Mouse (Mus musculus) olfactory bulb, adult 2 months (tissue): ENCODE data around the gene Sorbs2. TPM values are rescaled to one million over a fixed set of nuclear protein-coding genes. Genes with fewer than 3 reads are reported as not detected.

Source experiments
- H3K27ac ChIP-seq: fragments of 200-500 bp; 2 replicates; pipeline ENCODE4 v1.5.1; 2012; ENCODE audit warnings: low read depth, low read length; ENCODE audit not compliant: insufficient read depth
- H3K4me1 ChIP-seq: fragments of 200-500 bp; 2 replicates; pipeline ENCODE4 v1.6.1; 2012; ENCODE audit warnings: low read length; ENCODE audit not compliant: control insufficient read depth, insufficient read depth
- H3K4me3 ChIP-seq: fragments of 200-500 bp; 2 replicates; pipeline ENCODE4 v1.5.1; 2012; ENCODE audit warnings: mild to moderate bottlenecking, low read depth, low read length, moderate library complexity; ENCODE audit not compliant: insufficient read depth
- CTCF ChIP-seq: fragments of 200-500 bp; IDR thresholded peaks from 2 replicates; pipeline ENCODE4 v1.5.1; 2012; ENCODE audit warnings: low read depth, mild to moderate bottlenecking, low read length, moderate library complexity; ENCODE audit not compliant: insufficient read depth
- POLR2A ChIP-seq: fragments of 200-500 bp; IDR thresholded peaks from 2 replicates; pipeline ENCODE4 v1.6.1; 2012; ENCODE audit warnings: mild to moderate bottlenecking, low read depth, low read length, moderate library complexity; ENCODE audit not compliant: insufficient read depth
- WGBS: fragments of 180-500 bp; shearing (Covaris S2); methylation state at CpG from one replicate; pipeline ENCODE4 v1.1.7; 2018; 5-methylcytosine and 5-hydroxymethylcytosine counted together
- polyA plus RNA-seq: library from polyadenylated mRNA; stranded (reverse); fragments of >200 nt; gene quantifications from 2 replicates; pipeline ENCODE4 v1.2.4, GENCODE M21; 2012; ENCODE audit warnings: low replicate concordance; ENCODE audit not compliant: missing spikeins, insufficient read depth, insufficient read length

Gene Sorbs2
- polyA plus RNA-seq, 1 experiment: not detected

GRCm38 (mm10) chr8:45677114-45677853 lies 169.7 kb downstream of the Sorbs2 start:
- 49% methylated on average over 10 of the region's 10 CpGs for WGBS
- H3K27ac ChIP-seq: no peak overlapping the region
- TF ChIP-seq POLR2A (no peak), CTCF (no peak)
- H3K4me1 ChIP-seq: no peaks in the 10 kb centered on the region
- H3K4me3 ChIP-seq: no peak overlapping the region

- no peak overlapping the region for H3K4me3 ChIP-seq
- 69% methylated on average over 3 of the region's 3 CpGs for WGBS
- TF ChIP-seq CTCF (no peak), POLR2A (no peak)
- H3K27ac ChIP-seq: no peak overlapping the region
- no peaks in the 10 kb centered on the region for H3K4me1 ChIP-seq
Observed at GRCm38 (mm10) chr8:45677854-45678241, 170.3 kb downstream of the Sorbs2 start.

- no peaks in the 10 kb centered on the region for H3K4me1 ChIP-seq
- H3K4me3 ChIP-seq: no peak overlapping the region
- TF ChIP-seq CTCF (no peak), POLR2A (no peak)
- WGBS: 77% methylated on average over 3 of the region's 3 CpGs
- H3K27ac ChIP-seq: no peak overlapping the region
Observed at GRCm38 (mm10) chr8:45681171-45681570, 173.6 kb downstream of the Sorbs2 start.

GRCm38 (mm10) chr8:45682845-45683383 lies 175.3 kb downstream of the Sorbs2 start:
- H3K4me3 ChIP-seq: no peak overlapping the region
- no peak for TF ChIP-seq CTCF
- H3K27ac ChIP-seq: no peak overlapping the region
- no peaks in the 10 kb centered on the region for H3K4me1 ChIP-seq
- 87% methylated on average over 8 of the region's 8 CpGs for WGBS

GRCm38 (mm10) chr8:45687942-45688695 lies 180.5 kb downstream of the Sorbs2 start:
- no peaks in the 10 kb centered on the region for H3K4me1 ChIP-seq
- 63% methylated on average over 12 of the region's 12 CpGs for WGBS
- no peak overlapping the region for H3K4me3 ChIP-seq
- no peak overlapping the region for H3K27ac ChIP-seq
- TF ChIP-seq POLR2A (no peak), CTCF (no peak)

GRCm38 (mm10) chr8:45689611-45690207 lies 182.1 kb downstream of the Sorbs2 start:
- Histone ChIP-seq H3K27ac (no peak overlapping the region), H3K4me1 (no peaks in the 10 kb centered on the region), H3K4me3 (no peak overlapping the region)
- 66% methylated on average over 2 of the region's 2 CpGs for WGBS
- TF ChIP-seq CTCF (no peak), POLR2A (no peak)

- H3K4me3 ChIP-seq: no peak overlapping the region
- TF ChIP-seq CTCF (no peak), POLR2A (no peak)
Observed at GRCm38 (mm10) chr8:45700100-45700499, 192.5 kb downstream of the Sorbs2 start.

GRCm38 (mm10) chr8:45703700-45704101 lies 196.1 kb downstream of the Sorbs2 start:
- no peak overlapping the region for H3K27ac ChIP-seq
- TF ChIP-seq CTCF (no peak), POLR2A (no peak)
- H3K4me1 ChIP-seq: no peaks in the 10 kb centered on the region
- 70% methylated on average over 4 of the region's 4 CpGs for WGBS
- H3K4me3 ChIP-seq: no peak overlapping the region

More at GRCm38 (mm10) chr8:45700100-45700499, 192.5 kb downstream of the Sorbs2 start:
- no peaks in the 10 kb centered on the region for H3K4me1 ChIP-seq
- WGBS: 96% methylated on average over 5 of the region's 5 CpGs
- H3K27ac ChIP-seq: no peak overlapping the region

- no peak overlapping the region for H3K27ac ChIP-seq
- H3K4me1 ChIP-seq: no peaks in the 10 kb centered on the region
- TF ChIP-seq POLR2A: no peak
- no peak for TF ChIP-seq CTCF
- 72% methylated on average over 4 of the region's 4 CpGs for WGBS
- H3K4me3 ChIP-seq: no peak overlapping the region
Observed at GRCm38 (mm10) chr8:45709098-45709497, 201.5 kb downstream of the Sorbs2 start.
